Comparison of ENCODE assay signal across 9 mouse cellular contexts in genomic region chr5:12541268-12541667, GRCm38 (mm10).
DNase-seq lines count a peak whose midpoint lies in the region; ATAC-seq and TF ChIP-seq lines count a peak whose summit lies in the region.
"Had no signal": no experiment of that assay in that cellular context is flagged by ENCODE, and none has a peak within 500 bp of the region (broad histone marks: within the 10 kb centered on the region; RNA-seq: fewer than 3 reads in every experiment).

No protein-coding gene starts in this region.

- no peaks in the 10 kb centered on the region for H3K4me1 ChIP-seq in heart, postnatal 0 days (ENCODE audit: control insufficient read depth, insufficient read depth)
- no peaks in the 10 kb centered on the region for H3K4me1 ChIP-seq in heart, embryonic 10.5 days
- no peaks in the 10 kb centered on the region for H3K4me1 ChIP-seq in cortical plate, adult 2 months (ENCODE audit: control insufficient read depth, insufficient read depth, low read length)
- H3K4me1 ChIP-seq in neural tube, embryonic 15.5 days = no peaks in the 10 kb centered on the region
- H3K4me1 ChIP-seq: neural tube, embryonic 12.5 days had no signal

- no peaks in the 10 kb centered on the region for H3K9me3 ChIP-seq in heart, postnatal 0 days (replicated peaks; ENCODE audit: control insufficient read depth, low read length)
- H3K9me3 ChIP-seq in heart, embryonic 10.5 days = no peaks in the 10 kb centered on the region
- no peaks in the 10 kb centered on the region for H3K9me3 ChIP-seq in neural tube, embryonic 15.5 days (replicated peaks)
- H3K9me3 ChIP-seq: neural tube, embryonic 12.5 days had no signal

- H3K27me3 ChIP-seq in heart, postnatal 0 days (ENCODE audit: control insufficient read depth, insufficient read depth, low read length) = no peaks in the 10 kb centered on the region
- no peaks in the 10 kb centered on the region for H3K27me3 ChIP-seq in heart, embryonic 10.5 days (ENCODE audit: insufficient read depth, poor library complexity, severe bottlenecking)
- no peaks in the 10 kb centered on the region for H3K27me3 ChIP-seq in neural tube, embryonic 15.5 days (replicated peaks)
- H3K27me3 ChIP-seq: neural tube, embryonic 12.5 days had no signal

- no peak overlapping the region for H3K4me3 ChIP-seq in heart, postnatal 0 days (ENCODE audit: low read depth, low read length)
- H3K4me3 ChIP-seq in heart, embryonic 10.5 days = no peak overlapping the region
- no peak overlapping the region for H3K4me3 ChIP-seq in cortical plate, adult 2 months (ENCODE audit: insufficient read depth, low read length)
- H3K4me3 ChIP-seq in neural tube, embryonic 15.5 days (replicated peaks) = no peak overlapping the region
- H3K4me3 ChIP-seq: neural tube, embryonic 12.5 days had no signal

- no peak for ATAC-seq in heart, postnatal 0 days (ENCODE audit: insufficient read depth, low read depth)
- peak; percentile 70; the same call in 1 of the 2 replicates for ATAC-seq in neural tube, embryonic 15.5 days (ENCODE audit: low FRiP score)
- ATAC-seq in granulocyte monocyte progenitor cell, adult 5-6 weeks (replicated peaks; ENCODE audit: poor library complexity, severe bottlenecking) = no peak

- 23% methylated on average over 2 of the region's 2 CpGs for WGBS in heart, postnatal 0 days
- WGBS in heart, embryonic 10.5 days = 28% methylated on average over 2 of the region's 2 CpGs
- WGBS in neural tube, embryonic 15.5 days = 35% methylated on average over 2 of the region's 2 CpGs

- DNase-seq in heart, postnatal 0 days (ENCODE audit: low spot score) = peak; percentile 61
- DNase-seq in heart, embryonic 10.5 days (ENCODE audit: low spot score) = no peak
- DNase-seq in lung, postnatal 10 days = peak; percentile 33
- no peak for DNase-seq in lung, postnatal 4 days
- DNase-seq in thymus, postnatal 36 days = no peak

- no peak for TF ChIP-seq EP300 in heart, postnatal 0 days (IDR thresholded peaks at IDR 0.05; ENCODE audit: low read depth)

- no peak overlapping the region for H3K4me2 ChIP-seq in heart, postnatal 0 days (ENCODE audit: low read depth, low read length)
- no peak overlapping the region for H3K4me2 ChIP-seq in neural tube, embryonic 15.5 days
- H3K4me2 ChIP-seq: neural tube, embryonic 12.5 days had no signal

- no peaks in the 10 kb centered on the region for H3K36me3 ChIP-seq in heart, postnatal 0 days (replicated peaks; ENCODE audit: control insufficient read depth, insufficient read depth, low read length)
- no peaks in the 10 kb centered on the region for H3K36me3 ChIP-seq in heart, embryonic 10.5 days
- no peaks in the 10 kb centered on the region for H3K36me3 ChIP-seq in neural tube, embryonic 15.5 days
- H3K36me3 ChIP-seq: neural tube, embryonic 12.5 days had no signal

- no peak overlapping the region for H3K27ac ChIP-seq in heart, postnatal 0 days (ENCODE audit: low read depth)
- no peak overlapping the region for H3K27ac ChIP-seq in heart, embryonic 10.5 days
- H3K27ac ChIP-seq in cortical plate, adult 2 months (ENCODE audit: insufficient read depth, low read length) = no peak overlapping the region
- no peak overlapping the region for H3K27ac ChIP-seq in neural tube, embryonic 15.5 days (replicated peaks)
- H3K27ac ChIP-seq: neural tube, embryonic 12.5 days had no signal

- peak; percentile 73 for TF ChIP-seq CTCF in heart, postnatal 0 days (IDR thresholded peaks at IDR 0.05; ENCODE audit: low read depth)
- peak; percentile 31; the same call in 1 of the 2 replicates for TF ChIP-seq CTCF in cortical plate, adult 2 months (IDR thresholded peaks at IDR 0.05; ENCODE audit: extremely low read depth, insufficient read depth, low read length)

- H3K9ac ChIP-seq in heart, postnatal 0 days (replicated peaks; ENCODE audit: low read depth, low read length) = no peak overlapping the region
- H3K9ac ChIP-seq in neural tube, embryonic 15.5 days (replicated peaks) = no peak overlapping the region
- H3K9ac ChIP-seq: neural tube, embryonic 12.5 days had no signal

- TF ChIP-seq POLR2A in cortical plate, adult 2 months (IDR thresholded peaks at IDR 0.05; ENCODE audit: extremely low read depth, insufficient read depth, low read length) = no peak

Comparison
In these comparisons a context has a peak if more than half of its experiments do, and no peak if none do; other contexts are left out.
1. DNase-seq: peak in heart, postnatal 0 days (single experiment) and lung, postnatal 10 days (single experiment); none in heart, embryonic 10.5 days (single experiment), lung, postnatal 4 days (0 of 2) and thymus, postnatal 36 days (0 of 2).